Mouse (Mus musculus) cortical plate, adult 2 months (tissue): ENCODE data around the gene Bub1.

Source experiments
- CTCF ChIP-seq: fragments of 200-500 bp; IDR thresholded peaks from 2 replicates; pipeline ENCODE4 v1.5.1; 2011; ENCODE audit warnings: mild to moderate bottlenecking, control low read depth, low read length; ENCODE audit not compliant: insufficient read depth; ENCODE audit errors: extremely low read depth
- POLR2A ChIP-seq: fragments of 200-500 bp; IDR thresholded peaks from 2 replicates; pipeline ENCODE4 v1.6.1; 2011; ENCODE audit warnings: mild to moderate bottlenecking, low read length, control low read depth; ENCODE audit not compliant: insufficient read depth; ENCODE audit errors: extremely low read depth

DNA sequence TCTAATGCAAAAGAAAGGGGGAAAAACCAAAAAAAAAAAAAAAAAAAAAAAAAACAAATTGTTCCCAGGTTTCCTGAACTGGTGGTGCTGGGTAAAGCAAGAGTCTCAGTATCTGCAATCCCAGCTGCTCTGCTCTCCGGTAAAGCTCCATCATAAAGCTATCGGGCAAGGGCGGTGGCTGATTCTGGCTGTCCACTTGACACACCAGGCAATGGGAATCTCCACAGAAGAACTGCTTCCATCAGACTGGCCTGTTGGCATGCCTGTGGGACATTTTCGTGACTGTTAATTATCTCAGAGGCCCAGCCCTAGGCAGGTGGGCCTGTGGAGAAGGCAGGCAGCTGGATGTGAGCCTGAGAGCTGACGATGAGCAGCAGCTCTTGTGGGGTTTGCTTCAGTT is 53.2 kb downstream of the Bub1 start:
- TF ChIP-seq CTCF = no peak
- TF ChIP-seq POLR2A = no peak
